In genomic region chr5:114146028-114146888, GRCm38 (mm10) we compare ENCODE assay signal across 9 mouse cellular contexts. TPM values are rescaled to one million over a fixed set of nuclear protein-coding genes. Genes with fewer than 3 reads are reported as not detected.
DNase-seq lines count a peak whose midpoint lies in the region; ATAC-seq and TF ChIP-seq lines count a peak whose summit lies in the region.
"Had no signal": no experiment of that assay in that cellular context is flagged by ENCODE, and none has a peak within 500 bp of the region (broad histone marks: within the 10 kb centered on the region; RNA-seq: fewer than 3 reads in every experiment).

Acacb (plus strand) TSS chr5:114146535.

- H3K27ac ChIP-seq in layer of hippocampus, adult 2 months = peak within 1 kb of the TSS; percentile 57; the same call in 1 of the 2 replicates
- peak within 1 kb of the TSS; percentile 24; the same call in 1 of the 2 replicates for H3K27ac ChIP-seq in embryonic facial prominence, embryonic 10.5 days (replicated peaks)
- H3K27ac ChIP-seq in heart, embryonic 16.5 days (ENCODE audit: low read length) = peak within 1 kb of the TSS; percentile 99
- H3K27ac ChIP-seq in limb, embryonic 12.5 days = peak within 1 kb of the TSS; percentile 62; the same call in 1 of the 2 replicates

- peak; percentile 83 for ATAC-seq in heart, embryonic 16.5 days (replicated peaks; ENCODE audit: extremely low read depth, insufficient read depth, low FRiP score)
- no peak for ATAC-seq in limb, embryonic 12.5 days (ENCODE audit: insufficient number of reproducible peaks, insufficient read depth, low FRiP score, low TSS enrichment, low read depth)
- no peak for ATAC-seq in monocyte, adult 5-6 weeks (replicated peaks; ENCODE audit: insufficient number of reproducible peaks, low FRiP score, low TSS enrichment, poor library complexity, severe bottlenecking)

- H3K4me1 ChIP-seq in embryonic facial prominence, embryonic 10.5 days = peaks cover 36% of the 10 kb centered on the region
- peaks cover 17% of the 10 kb centered on the region for H3K4me1 ChIP-seq in heart, embryonic 16.5 days (ENCODE audit: control insufficient read depth, insufficient read depth, low read length)
- H3K4me1 ChIP-seq in limb, embryonic 12.5 days (replicated peaks) = peaks cover 21% of the 10 kb centered on the region

- WGBS in embryonic facial prominence, embryonic 10.5 days = 44% methylated on average over 19 of the region's 19 CpGs
- WGBS in heart, embryonic 16.5 days = 20% methylated on average over 19 of the region's 19 CpGs
- WGBS in limb, embryonic 12.5 days = 25% methylated on average over 19 of the region's 19 CpGs

- no peaks in the 10 kb centered on the region for H3K27me3 ChIP-seq in embryonic facial prominence, embryonic 10.5 days (replicated peaks; ENCODE audit: low read depth, poor library complexity, severe bottlenecking)
- no peaks in the 10 kb centered on the region for H3K27me3 ChIP-seq in heart, embryonic 16.5 days (ENCODE audit: control insufficient read depth, insufficient read depth, low read length)
- no peaks in the 10 kb centered on the region for H3K27me3 ChIP-seq in limb, embryonic 12.5 days

- peak within 1 kb of the TSS; percentile 63 for H3K4me2 ChIP-seq in heart, embryonic 16.5 days (ENCODE audit: low read depth, low read length)
- peak within 1 kb of the TSS; percentile 17; the same call in 1 of the 2 replicates for H3K4me2 ChIP-seq in limb, embryonic 12.5 days

- H3K9ac ChIP-seq in heart, embryonic 16.5 days (ENCODE audit: low read length) = peak within 1 kb of the TSS; percentile 84
- H3K9ac ChIP-seq in limb, embryonic 12.5 days (replicated peaks) = 0 out of 2 replicates have a peak within 1 kb of the TSS, but pooled peaks have one; percentile 13

- no peak within 1 kb of the TSS; the same call in 1 of the 2 replicates for H3K4me3 ChIP-seq in layer of hippocampus, adult 2 months
- 0 out of 2 replicates have a peak within 1 kb of the TSS, but pooled peaks have one; percentile 18 for H3K4me3 ChIP-seq in embryonic facial prominence, embryonic 10.5 days
- H3K4me3 ChIP-seq in heart, embryonic 16.5 days (ENCODE audit: low read length) = peak within 1 kb of the TSS; percentile 62
- no peak within 1 kb of the TSS for H3K4me3 ChIP-seq in limb, embryonic 12.5 days (replicated peaks)

- TF ChIP-seq CTCF in layer of hippocampus, adult 2 months (conservative IDR thresholded peaks at IDR 0.05) = no peak

- no peak for DNase-seq in layer of hippocampus, adult 2 months (ENCODE audit: low spot score in 2 of 2)
- no peak for DNase-seq in layer of hippocampus, postnatal 36 days
- no peak for DNase-seq in embryonic facial prominence, embryonic 10.5 days (ENCODE audit: low spot score)
- no peak for DNase-seq in cerebellum, adult 11-12 months
- no peak for DNase-seq in cerebellum, postnatal 14 days
- DNase-seq: cerebellum, adult 2 months had no signal

- no peaks in the 10 kb centered on the region for H3K36me3 ChIP-seq in embryonic facial prominence, embryonic 10.5 days (replicated peaks)
- no peaks in the 10 kb centered on the region for H3K36me3 ChIP-seq in heart, embryonic 16.5 days (ENCODE audit: control insufficient read depth, insufficient read depth)
- H3K36me3 ChIP-seq in limb, embryonic 12.5 days = no peaks in the 10 kb centered on the region

- no peaks in the 10 kb centered on the region for H3K9me3 ChIP-seq in embryonic facial prominence, embryonic 10.5 days
- H3K9me3 ChIP-seq in heart, embryonic 16.5 days (replicated peaks; ENCODE audit: control insufficient read depth, low read length) = no peaks in the 10 kb centered on the region
- no peaks in the 10 kb centered on the region for H3K9me3 ChIP-seq in limb, embryonic 12.5 days

RNA-seq across cellular contexts. Expression of gene Acacb, which starts in this region (rescaled TPM):
- total RNA-seq in layer of hippocampus, adult 2 months (2021) = 1 to 10 TPM; 5.3 to 7.8 TPM
- total RNA-seq in layer of hippocampus, postnatal 36 days (2021) = 1 to 10 TPM; 4.8 to 6.5 TPM
- polyA plus RNA-seq in embryonic facial prominence, embryonic 10.5 days (2016; fragmentation: Nextera tagmentation; extraction: Ambion mirVana) = 3.2 and 4.4 TPM in 2 replicates
- polyA plus RNA-seq in heart, embryonic 16.5 days (2015; fragmentation: Nextera tagmentation; extraction: Ambion mirVana) = 12.0 and 13.9 TPM in 2 replicates
- polyA plus RNA-seq in limb, embryonic 12.5 days (2016; fragmentation: Nextera tagmentation; extraction: Ambion mirVana) = 4.7 TPM in 2 replicates
- total RNA-seq in monocyte, adult 5-6 weeks (2017) = 0.10 to 0.21 TPM (median 0.19 TPM) in 3 replicates

Comparison
In these comparisons a context has a peak if more than half of its experiments do, and no peak if none do; other contexts are left out.
1. H3K27ac ChIP-seq: peak in every context shown above with its lines; median percentile 99 in heart, embryonic 16.5 days; 62 in limb, embryonic 12.5 days; 57 in layer of hippocampus, adult 2 months; 24 in embryonic facial prominence, embryonic 10.5 days.
2. H3K4me3 ChIP-seq: peak in embryonic facial prominence, embryonic 10.5 days (single experiment) and heart, embryonic 16.5 days (single experiment); none in layer of hippocampus, adult 2 months (single experiment) and limb, embryonic 12.5 days (single experiment).